Mouse (Mus musculus): ENCODE results near the gene Prrt2.
A peak's percentile ranks its signal among the peaks of the same experiment; 100 is the strongest.

Prrt2 gene

DNA sequence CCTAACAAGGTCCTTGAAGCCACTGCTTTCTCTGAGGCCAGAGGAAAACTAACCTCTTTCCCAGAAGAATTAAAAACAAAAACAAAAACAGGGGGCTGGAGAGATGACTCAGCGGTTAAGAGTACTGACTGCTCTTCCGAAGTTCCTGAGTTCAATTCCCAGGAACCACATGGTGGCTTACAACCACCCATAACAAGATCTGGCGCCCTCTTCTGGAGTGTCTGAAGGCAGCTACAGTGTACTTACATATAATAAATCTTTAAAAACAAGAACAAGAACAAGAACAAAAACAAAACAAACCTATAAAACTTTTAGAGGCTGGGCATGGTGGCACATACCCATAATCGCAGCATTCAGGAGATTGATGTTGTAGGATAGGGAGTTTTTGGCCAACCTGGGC, 24.6 kb downstream of the Prrt2 start:
- no peak for DNase-seq

DNA sequence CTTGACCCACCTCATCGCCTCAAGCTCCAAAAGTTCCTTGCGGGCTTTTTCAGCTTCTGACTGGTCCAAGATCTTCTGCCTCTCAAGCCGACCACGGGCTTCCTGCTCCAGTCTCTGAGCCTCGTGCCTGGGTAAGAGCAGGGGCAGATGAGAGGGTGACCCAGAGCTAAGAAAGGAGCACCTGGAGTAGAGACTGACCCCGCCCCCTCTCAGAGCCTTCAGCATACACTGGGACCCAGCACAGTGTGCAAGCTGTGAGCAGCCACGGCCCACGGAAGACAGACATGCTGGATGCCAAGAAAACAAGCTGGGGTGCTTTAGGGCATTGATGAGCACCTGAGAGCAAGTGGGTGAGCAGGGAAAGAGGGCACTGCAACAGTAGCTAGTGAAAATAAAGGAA, 32.2 kb downstream of the Prrt2 start:
- no peak for DNase-seq

DNA sequence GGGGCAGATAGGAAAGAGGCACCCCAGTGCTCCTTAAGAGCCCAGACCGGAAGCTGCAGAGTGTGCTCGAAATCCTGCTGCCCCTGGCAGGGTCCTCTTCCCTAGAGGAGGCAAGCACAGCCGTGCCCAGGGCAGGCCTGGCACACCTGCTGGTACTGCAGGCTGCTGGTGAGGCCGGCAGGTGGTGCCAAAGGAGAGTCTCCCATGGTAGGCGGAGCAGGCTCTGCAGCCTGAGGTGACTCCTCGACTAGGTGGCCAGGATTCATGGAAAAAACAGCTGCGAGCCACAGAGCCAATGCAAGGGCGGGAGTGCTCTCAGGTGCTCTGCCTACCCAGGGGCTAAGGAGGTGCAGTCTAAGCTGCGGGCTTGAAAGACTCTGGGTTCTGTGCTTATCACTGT, 34.7 kb downstream of the Prrt2 start:
- peak; percentile 88 for DNase-seq

DNA sequence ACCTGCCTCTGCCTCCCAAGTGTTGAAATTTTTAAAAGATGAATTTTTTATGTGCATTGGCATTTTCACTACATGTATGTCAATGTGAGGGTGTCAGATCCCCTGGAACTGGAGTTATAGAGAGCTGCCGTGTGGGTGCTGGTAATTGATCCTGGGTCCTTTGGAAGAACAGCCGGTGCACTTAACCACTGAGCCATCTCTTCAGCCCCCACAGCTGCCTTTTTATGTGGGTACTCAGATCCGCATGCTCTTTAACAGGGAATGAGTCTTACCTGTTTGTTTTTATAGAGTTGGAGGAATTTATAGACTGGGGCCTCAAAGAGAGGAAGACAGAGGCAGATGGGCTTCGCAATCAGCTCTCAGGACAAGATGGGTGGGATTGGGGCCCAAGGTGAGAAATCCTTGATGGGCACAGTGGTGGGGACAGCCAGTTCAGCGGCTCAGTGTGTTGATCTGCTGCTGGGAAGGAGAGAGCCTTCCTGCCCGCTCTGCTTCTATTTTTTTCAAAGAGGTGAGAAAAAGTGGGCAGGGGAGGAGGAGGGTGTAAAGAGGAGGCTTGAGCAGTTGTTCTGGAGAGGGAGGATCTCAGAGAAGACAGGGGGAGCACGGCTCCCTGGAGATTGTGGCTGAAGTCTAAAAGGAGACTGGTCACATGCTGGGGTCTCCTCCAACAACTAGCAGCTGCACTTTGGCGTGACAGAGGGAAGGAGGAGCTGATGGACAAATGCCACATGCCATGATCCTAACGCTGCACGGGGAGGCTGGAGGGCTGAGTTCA, 36.2 kb downstream of the Prrt2 start:
- peak; percentile 36 for DNase-seq

DNA sequence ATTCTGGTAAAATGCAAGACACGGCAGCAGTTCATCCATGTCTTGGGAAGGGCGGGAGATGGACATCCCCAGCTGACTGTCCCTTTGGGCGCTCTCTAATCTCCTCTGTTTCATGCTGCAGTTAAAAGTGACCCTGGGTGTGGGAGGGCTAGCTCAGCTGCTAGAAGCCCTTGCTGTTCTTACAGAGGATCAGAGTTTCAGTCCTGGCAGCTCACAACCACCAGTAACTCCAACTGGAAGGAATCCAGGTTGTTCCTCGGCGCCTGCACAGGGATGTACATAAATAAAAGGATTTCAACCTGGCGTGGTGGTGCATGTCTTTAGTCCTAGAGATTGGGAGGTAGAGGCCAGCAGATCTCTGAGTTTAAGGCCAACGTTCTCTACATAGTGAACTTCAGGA, 37.9 kb downstream of the Prrt2 start:
- DNase-seq, result peak; percentile 32

- DNase-seq, result no peak
Measured at GRCm38 (mm10) chr7:126982054-126982453, 39.0 kb downstream of the Prrt2 start.

GRCm38 (mm10) chr7:126981601-126982000, 39.4 kb downstream of the Prrt2 start:
- DNase-seq, result peak; percentile 23

DNA sequence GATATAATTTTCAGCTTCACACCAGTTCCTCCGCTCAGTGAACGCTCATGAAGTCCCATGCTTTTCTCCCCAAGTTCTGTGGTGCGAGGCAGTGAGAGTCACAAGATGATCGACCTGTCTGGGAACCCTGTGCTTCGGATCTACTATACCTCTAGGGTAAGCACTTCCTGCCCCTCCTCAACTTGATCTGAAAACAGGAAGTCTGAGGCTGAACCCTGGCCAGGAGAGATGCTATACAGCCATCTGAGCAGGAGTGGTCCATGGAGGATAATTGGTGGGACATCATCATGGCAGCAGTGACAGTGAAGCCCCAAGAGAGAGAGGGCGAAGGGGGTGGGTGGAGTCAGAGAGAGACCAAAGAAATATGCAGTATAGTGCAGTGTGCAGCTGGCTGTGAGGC, 42.2 kb downstream of the Prrt2 start:
- peak; percentile 31 for DNase-seq

GRCm38 (mm10) chr7:126976878-126977459, 44.0 kb downstream of the Prrt2 start:
- no peak for DNase-seq

DNA sequence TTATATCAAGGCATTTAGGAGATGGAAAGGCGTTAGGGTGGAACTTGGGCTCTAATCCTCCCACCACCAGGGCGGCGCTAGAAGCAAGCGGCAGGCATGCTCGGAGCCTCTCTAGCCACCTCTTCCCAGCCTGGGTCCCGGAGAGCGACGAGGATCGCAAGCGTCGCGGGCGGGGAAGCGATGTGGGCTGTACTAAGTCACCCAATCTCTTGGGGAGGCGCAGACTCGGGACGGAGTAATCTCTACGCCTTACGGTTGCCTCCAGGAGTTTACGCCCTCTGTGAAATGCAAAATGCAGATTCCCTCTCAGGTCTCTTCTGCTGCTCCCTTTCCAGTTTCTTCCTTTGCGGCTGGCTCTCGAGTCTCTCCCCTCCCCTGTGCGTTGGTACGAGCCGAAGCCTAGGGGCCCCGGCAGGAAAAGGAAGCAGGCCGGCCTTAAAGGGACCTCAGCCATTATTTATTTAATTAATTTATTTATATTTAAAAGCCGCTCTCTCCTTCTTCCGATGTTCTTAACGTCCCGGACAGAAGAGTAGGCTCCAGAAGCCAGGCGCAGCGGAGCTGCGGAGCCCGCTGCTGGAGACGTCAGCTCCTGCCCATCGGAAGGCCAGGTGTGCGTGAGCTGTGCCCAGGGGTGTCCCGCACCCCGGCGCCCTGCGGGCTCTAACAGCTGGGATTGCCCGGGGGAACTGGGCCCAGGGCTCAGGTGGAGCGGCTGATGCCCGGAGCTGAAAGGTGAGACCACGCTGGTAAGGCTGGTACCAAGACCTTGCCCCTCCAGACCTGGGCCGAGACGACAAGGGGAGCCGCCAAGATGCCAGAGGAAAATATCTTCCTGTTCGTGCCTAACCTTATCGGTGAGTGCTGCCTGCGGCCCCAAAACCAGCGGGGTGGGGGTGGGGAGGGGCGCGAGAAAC, 44.8 kb downstream of the Prrt2 start, which contains the start of gene Cdiptos:
Cdiptos (minus strand) TSS at position 149 of the 917 bp plus-strand sequence.
- peak; percentile 96 for DNase-seq

DNA sequence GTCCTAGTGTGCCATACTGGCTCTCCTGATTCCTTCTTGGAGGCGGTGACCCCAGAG, 45.3 kb downstream of the Prrt2 start, which contains the start of gene Cdipt:
Cdipt (plus strand) TSS at position 22 of the 57 bp plus-strand sequence.
- no peak for DNase-seq

DNA sequence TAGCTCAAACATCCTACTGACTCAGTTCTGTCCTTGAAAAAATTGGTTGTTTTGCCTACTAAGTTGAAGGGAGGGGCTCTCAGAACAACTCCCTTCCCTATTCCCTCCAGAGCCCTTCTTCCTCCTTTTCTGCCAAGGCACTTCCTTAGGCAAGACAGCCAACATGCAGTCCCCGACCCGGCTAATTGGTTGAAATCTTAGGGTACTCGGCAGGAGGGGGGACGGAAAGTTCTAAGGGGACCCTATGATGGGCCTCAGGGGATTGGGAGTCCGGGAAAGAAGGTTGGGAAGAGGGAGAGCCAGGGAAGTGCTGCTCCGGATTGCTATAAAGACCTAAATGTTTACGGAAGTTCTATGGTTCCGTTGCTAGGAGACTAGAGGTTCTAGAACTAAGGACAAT, 45.5 kb downstream of the Prrt2 start:
- peak; percentile 69 for DNase-seq

Data from cerebellum, adult 9-11 months (tissue).